Mouse (Mus musculus): ENCODE data around the gene Mlph. TPM values are rescaled to one million over a fixed set of nuclear protein-coding genes. Genes with fewer than 3 reads are reported as not detected.

The Mlph gene
- 8.8 and 9.8 TPM in 2 replicates for polyA plus RNA-seq (2015; fragmentation: Nextera tagmentation; extraction: Ambion mirVana)

DNA sequence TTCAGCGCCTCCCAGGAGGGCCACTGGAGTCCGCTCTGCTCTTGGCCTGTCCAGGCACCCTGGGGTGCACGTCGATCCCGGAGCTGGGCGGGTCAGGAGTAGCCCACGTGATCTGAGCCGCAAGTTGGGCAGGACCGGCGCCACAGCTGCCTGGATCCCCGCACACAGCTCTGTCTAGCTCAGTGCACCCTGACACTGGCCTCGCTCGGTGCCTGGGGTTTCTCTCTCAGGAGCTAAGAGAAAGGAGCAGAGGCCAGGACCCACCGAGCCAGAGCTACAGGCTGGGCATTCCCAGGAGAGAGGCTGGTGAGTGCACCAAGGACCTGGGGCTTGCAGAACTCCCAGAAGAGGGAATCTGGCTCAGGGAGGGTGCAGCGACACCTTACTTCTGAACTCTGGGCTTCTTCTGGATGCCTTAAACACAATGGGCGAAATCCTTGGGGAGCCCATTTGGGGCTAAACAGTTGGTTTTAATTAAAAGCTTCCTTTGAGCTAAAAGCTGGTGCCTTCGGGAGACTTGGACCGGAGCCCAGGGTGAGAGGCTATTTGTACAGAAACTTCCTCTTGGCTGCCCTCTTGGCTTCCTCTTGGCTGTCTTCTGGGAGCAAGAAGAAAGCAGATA is at the start of gene Mlph:
Mlph (plus strand) TSS at position 138 of the 622 bp plus-strand sequence.
- Histone ChIP-seq H3K27ac (replicated peaks) (peak within 1 kb of the TSS; percentile 75), H3K4me3 (ENCODE audit: low read depth, low read length) (peak within 1 kb of the TSS; percentile 39), H3K9ac (ENCODE audit: low read length) (peak within 1 kb of the TSS; percentile 50), H3K36me3 (ENCODE audit: control insufficient read depth, insufficient read depth, low read length) (no peaks in the 10 kb centered on the region), H3K27me3 (ENCODE audit: control insufficient read depth, insufficient read depth, low read length) (no peaks in the 10 kb centered on the region), H3K9me3 (ENCODE audit: control insufficient read depth, low read length) (0 out of 2 replicates have a peak, but pooled peaks cover 3% of the 10 kb centered on the region), H3K4me1 (replicated peaks; ENCODE audit: control insufficient read depth, insufficient read depth) (peaks cover 6% of the 10 kb centered on the region), H3K4me2 (replicated peaks; ENCODE audit: low read depth) (peak within 1 kb of the TSS; percentile 54)
- TF ChIP-seq EP300 (optimal IDR thresholded peaks at IDR 0.05): no peak
- TF ChIP-seq CTCF (IDR thresholded peaks at IDR 0.05; ENCODE audit: low read depth): peak; percentile 18; the same call in 1 of the 2 replicates
- ATAC-seq (ENCODE audit: low FRiP score, low TSS enrichment) (peak; percentile 89), DNase-seq (ENCODE audit: low spot score) (peak; percentile 87)
- 12% methylated on average over 18 of the region's 18 CpGs for WGBS

DNA sequence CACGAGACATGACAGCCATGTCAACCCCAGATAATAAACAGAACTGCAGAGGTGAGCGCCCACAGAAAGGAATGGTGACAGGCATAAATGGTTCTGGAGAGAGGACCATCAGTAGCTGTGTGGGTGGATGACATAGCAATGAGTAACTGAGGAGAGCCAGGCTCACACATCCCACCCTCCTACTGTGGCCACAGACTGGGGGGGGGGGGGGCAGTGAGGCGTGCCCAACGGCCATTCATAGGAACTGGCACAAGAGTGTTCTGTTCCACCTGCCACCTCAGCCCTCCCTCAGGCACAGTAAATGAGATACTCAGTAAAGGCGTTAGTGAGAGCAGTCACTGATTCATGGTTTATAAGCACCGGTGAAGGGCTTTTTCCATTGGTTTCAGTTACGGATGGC is 48.2 kb upstream of the Mlph start:
- no peak overlapping the region for H3K9ac ChIP-seq (ENCODE audit: low read length)
- 82% methylated on average over 7 of the region's 7 CpGs for WGBS
- H3K27ac ChIP-seq (replicated peaks): no peak overlapping the region
- H3K27me3 ChIP-seq (ENCODE audit: control insufficient read depth, insufficient read depth, low read length): no peaks in the 10 kb centered on the region
- H3K9me3 ChIP-seq (ENCODE audit: control insufficient read depth, low read length): no peaks in the 10 kb centered on the region
- H3K4me2 ChIP-seq (replicated peaks; ENCODE audit: low read depth): no peak overlapping the region
- H3K36me3 ChIP-seq (ENCODE audit: control insufficient read depth, insufficient read depth, low read length): no peaks in the 10 kb centered on the region
- no peaks in the 10 kb centered on the region for H3K4me1 ChIP-seq (replicated peaks; ENCODE audit: control insufficient read depth, insufficient read depth)
- TF ChIP-seq CTCF (IDR thresholded peaks at IDR 0.05; ENCODE audit: low read depth) (no peak), EP300 (optimal IDR thresholded peaks at IDR 0.05) (no peak)
- DNase-seq (ENCODE audit: low spot score) (no peak), ATAC-seq (ENCODE audit: low FRiP score, low TSS enrichment) (no peak)
- no peak overlapping the region for H3K4me3 ChIP-seq (ENCODE audit: low read depth, low read length)

DNA sequence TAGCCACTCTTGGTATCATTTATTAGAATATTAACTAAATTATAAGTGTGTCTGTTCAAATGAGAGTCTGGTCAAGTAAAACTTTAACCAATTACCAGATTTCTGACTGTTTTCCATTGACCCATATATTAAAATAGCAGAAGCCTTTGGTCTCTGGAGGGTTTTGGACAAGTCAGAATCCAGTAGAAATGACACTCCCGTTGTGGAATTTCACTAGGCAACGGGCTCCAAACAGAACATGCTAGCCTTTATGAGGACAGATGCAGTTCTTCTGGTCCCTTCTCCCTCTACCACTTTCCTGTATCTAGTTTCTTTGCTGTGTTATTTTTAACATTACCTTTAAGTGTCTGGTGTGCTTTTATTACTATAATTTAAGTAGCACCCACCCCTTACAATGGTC is 44.3 kb upstream of the Mlph start:
- TF ChIP-seq CTCF (IDR thresholded peaks at IDR 0.05; ENCODE audit: low read depth) (no peak), EP300 (optimal IDR thresholded peaks at IDR 0.05) (no peak)
- 56% methylated on average over 2 of the region's 2 CpGs for WGBS
- Histone ChIP-seq H3K27me3 (ENCODE audit: control insufficient read depth, insufficient read depth, low read length) (no peaks in the 10 kb centered on the region), H3K4me1 (replicated peaks; ENCODE audit: control insufficient read depth, insufficient read depth) (no peaks in the 10 kb centered on the region), H3K4me3 (ENCODE audit: low read depth, low read length) (no peak overlapping the region), H3K9ac (ENCODE audit: low read length) (no peak overlapping the region), H3K27ac (replicated peaks) (no peak overlapping the region), H3K9me3 (ENCODE audit: control insufficient read depth, low read length) (no peaks in the 10 kb centered on the region), H3K36me3 (ENCODE audit: control insufficient read depth, insufficient read depth, low read length) (no peaks in the 10 kb centered on the region), H3K4me2 (replicated peaks; ENCODE audit: low read depth) (no peak overlapping the region)
- ATAC-seq (ENCODE audit: low FRiP score, low TSS enrichment) (no peak), DNase-seq (ENCODE audit: low spot score) (no peak)

DNA sequence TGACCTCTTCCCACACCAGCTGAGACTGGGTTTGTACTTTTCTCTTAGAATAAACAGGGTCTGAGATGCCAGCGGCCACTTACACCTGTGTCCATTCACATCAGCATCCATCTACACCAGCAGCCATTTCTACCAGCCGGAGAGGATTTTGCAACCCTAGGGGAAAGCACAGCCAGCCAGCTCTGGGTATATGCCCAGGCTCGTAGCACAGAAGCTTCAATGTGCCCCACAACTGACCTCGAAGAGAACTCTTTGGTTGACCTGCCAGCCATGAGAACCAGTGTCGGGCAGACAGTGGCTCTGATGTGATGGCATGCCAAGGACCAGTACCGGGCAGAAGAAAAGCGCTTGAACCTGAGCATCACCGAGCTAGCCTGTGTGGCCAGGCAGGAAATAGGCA is 39.5 kb upstream of the Mlph start:
- no peak for TF ChIP-seq EP300 (optimal IDR thresholded peaks at IDR 0.05)
- no peak for TF ChIP-seq CTCF (IDR thresholded peaks at IDR 0.05; ENCODE audit: low read depth)
- Histone ChIP-seq H3K27me3 (ENCODE audit: control insufficient read depth, insufficient read depth, low read length) (no peaks in the 10 kb centered on the region), H3K4me3 (ENCODE audit: low read depth, low read length) (no peak overlapping the region), H3K4me2 (replicated peaks; ENCODE audit: low read depth) (no peak overlapping the region), H3K36me3 (ENCODE audit: control insufficient read depth, insufficient read depth, low read length) (no peaks in the 10 kb centered on the region), H3K9ac (ENCODE audit: low read length) (no peak overlapping the region), H3K4me1 (replicated peaks; ENCODE audit: control insufficient read depth, insufficient read depth) (no peaks in the 10 kb centered on the region), H3K9me3 (ENCODE audit: control insufficient read depth, low read length) (no peaks in the 10 kb centered on the region), H3K27ac (replicated peaks) (no peak overlapping the region)
- ATAC-seq (ENCODE audit: low FRiP score, low TSS enrichment) (no peak), DNase-seq (ENCODE audit: low spot score) (no peak)
- 82% methylated on average over 8 of the region's 8 CpGs for WGBS

DNA sequence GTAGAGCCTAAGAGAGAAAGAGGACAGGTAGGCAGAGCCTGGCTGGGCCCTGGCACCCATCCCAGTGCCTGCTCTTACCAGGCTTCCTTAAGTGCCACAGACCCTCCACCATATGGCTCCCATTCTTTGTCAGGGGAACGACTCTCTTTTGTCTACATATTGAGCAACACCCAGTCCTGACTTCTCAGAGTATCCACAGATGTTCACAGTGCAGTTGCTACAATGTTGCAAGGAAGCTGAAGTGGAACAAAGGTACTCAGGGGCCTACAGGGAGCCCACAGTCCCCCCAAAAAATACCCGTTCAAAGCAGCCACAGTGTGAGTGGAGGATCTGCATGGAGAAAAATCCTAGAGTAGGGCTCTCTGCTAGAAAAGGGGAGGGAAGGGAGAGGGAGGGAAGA is 38.9 kb upstream of the Mlph start:
- Histone ChIP-seq H3K36me3 (ENCODE audit: control insufficient read depth, insufficient read depth, low read length) (no peaks in the 10 kb centered on the region), H3K4me1 (replicated peaks; ENCODE audit: control insufficient read depth, insufficient read depth) (no peaks in the 10 kb centered on the region), H3K4me3 (ENCODE audit: low read depth, low read length) (no peak overlapping the region), H3K27ac (replicated peaks) (no peak overlapping the region), H3K4me2 (replicated peaks; ENCODE audit: low read depth) (no peak overlapping the region), H3K9ac (ENCODE audit: low read length) (no peak overlapping the region), H3K27me3 (ENCODE audit: control insufficient read depth, insufficient read depth, low read length) (no peaks in the 10 kb centered on the region), H3K9me3 (ENCODE audit: control insufficient read depth, low read length) (no peaks in the 10 kb centered on the region)
- WGBS: 29% methylated on average over 2 of the region's 2 CpGs
- peak; percentile 15; the same call in 1 of the 2 replicates for ATAC-seq (ENCODE audit: low FRiP score, low TSS enrichment)
- TF ChIP-seq EP300 (optimal IDR thresholded peaks at IDR 0.05) (no peak), CTCF (IDR thresholded peaks at IDR 0.05; ENCODE audit: low read depth) (no peak)
- no peak for DNase-seq (ENCODE audit: low spot score)

DNA sequence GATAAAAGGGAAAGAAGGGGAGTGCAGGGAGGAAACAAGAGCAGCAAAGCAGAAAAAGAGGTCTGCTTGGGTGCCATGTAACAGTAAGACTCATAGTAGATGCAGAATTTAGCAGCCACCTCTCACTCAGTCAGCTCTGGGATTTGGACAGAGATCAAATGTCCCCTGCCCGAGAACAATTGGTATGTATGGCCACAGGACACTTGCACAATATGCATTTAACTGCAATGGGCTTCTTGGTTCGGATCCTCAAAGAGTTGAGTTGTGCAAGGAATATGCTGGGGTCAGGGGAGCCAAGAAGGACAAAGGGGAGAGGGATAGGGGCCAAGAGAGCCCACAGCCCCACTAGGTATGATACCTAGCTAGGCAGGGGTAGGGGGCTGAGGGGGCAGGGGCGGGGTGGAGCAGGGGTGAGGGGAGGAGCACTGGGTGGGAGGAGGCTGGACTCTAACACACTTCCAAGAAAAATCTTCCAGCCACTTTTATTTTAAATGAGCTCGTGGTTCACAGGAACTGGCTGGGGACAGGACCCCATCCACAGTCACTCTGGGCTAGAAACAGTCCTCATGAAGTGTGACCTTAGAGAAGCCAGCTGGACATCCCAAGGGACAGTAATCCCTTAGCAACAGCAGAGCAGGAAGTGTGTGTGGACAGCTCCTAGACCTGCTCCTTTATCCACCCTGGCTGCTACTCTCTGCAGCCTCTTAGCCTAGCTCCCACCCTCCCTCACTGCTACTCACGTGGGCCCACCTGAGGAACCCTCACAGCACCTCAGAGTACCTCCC is 38.2 kb upstream of the Mlph start:
- Histone ChIP-seq H3K27ac (replicated peaks) (no peak overlapping the region), H3K9ac (ENCODE audit: low read length) (no peak overlapping the region), H3K27me3 (ENCODE audit: control insufficient read depth, insufficient read depth, low read length) (no peaks in the 10 kb centered on the region), H3K36me3 (ENCODE audit: control insufficient read depth, insufficient read depth, low read length) (no peaks in the 10 kb centered on the region), H3K9me3 (ENCODE audit: control insufficient read depth, low read length) (no peaks in the 10 kb centered on the region), H3K4me3 (ENCODE audit: low read depth, low read length) (no peak overlapping the region), H3K4me2 (replicated peaks; ENCODE audit: low read depth) (no peak overlapping the region), H3K4me1 (replicated peaks; ENCODE audit: control insufficient read depth, insufficient read depth) (no peaks in the 10 kb centered on the region)
- ATAC-seq (ENCODE audit: low FRiP score, low TSS enrichment): no peak
- WGBS: 61% methylated on average over 5 of the region's 5 CpGs
- no peak for DNase-seq (ENCODE audit: low spot score)
- TF ChIP-seq CTCF (IDR thresholded peaks at IDR 0.05; ENCODE audit: low read depth) (no peak), EP300 (optimal IDR thresholded peaks at IDR 0.05) (no peak)
